Mouse (Mus musculus): ENCODE measurements at regions not wholly inside any gene's neighbourhood (a gene's known extent, or its start where the extent isn't known, plus 50 kb on each side); places are given as distances from the start of the nearest gene placed in this dataset.

DNA sequence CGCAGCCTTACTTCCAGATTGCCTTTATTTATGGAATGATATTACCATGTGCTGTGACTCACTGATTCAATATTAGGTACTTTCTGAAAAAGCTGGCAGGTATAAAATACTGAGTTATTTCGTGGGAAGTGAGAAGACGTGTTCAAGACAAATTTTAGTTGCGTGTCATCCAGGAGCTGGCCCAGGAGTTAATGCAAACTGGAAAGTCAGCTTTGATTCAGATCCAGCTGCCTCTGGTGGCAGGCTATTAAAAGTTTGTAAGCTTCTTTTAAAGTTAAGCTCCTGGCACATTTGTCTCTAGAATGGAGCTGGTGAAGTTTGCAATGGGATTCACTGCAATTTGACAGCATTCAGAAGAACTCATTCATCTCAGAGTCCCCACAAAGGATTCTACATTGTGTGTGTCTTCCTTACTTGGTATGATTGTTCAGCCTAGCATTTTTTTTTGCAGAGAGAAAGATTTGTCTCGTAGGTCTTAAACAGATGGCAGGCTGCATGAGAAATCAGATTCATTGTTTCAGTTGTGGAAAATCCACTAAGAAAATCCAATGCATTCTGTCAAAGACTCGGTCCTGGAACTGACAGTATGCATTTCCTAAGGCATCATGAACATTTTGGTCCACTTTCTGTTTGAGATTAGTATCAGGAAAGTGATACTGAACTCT, 599.1 kb downstream of the Gm19410 start:
- TF ChIP-seq POLR2A (IDR thresholded peaks at IDR 0.05; ENCODE audit: insufficient read length, low read depth) = no peak
- no peak for TF ChIP-seq CEBPB (IDR thresholded peaks at IDR 0.05; ENCODE audit: insufficient read depth, poor library complexity, severe bottlenecking)
- no peak for TF ChIP-seq MAX (IDR thresholded peaks at IDR 0.05; ENCODE audit: low read depth)
- no peak for TF ChIP-seq E2F4 (IDR thresholded peaks at IDR 0.05; ENCODE audit: insufficient read depth)
- TF ChIP-seq USF1 (IDR thresholded peaks at IDR 0.05; ENCODE audit: low read depth) = no peak
- no peak for TF ChIP-seq POLR2AphosphoS2 (IDR thresholded peaks at IDR 0.05; ENCODE audit: insufficient read length, low read depth)
- no peak for TF ChIP-seq MYOD1 (IDR thresholded peaks at IDR 0.05; ENCODE audit: control insufficient read depth in 1 of 3, insufficient read length in 2 of 3, low read depth in 2 of 3)
- TF ChIP-seq TCF12 (IDR thresholded peaks at IDR 0.05; ENCODE audit: insufficient read depth, poor library complexity, severe bottlenecking) = no peak

Data from myocyte (in vitro differentiated cells).